ENCODE assay signal across 8 mouse cellular contexts in the genomic region with DNA sequence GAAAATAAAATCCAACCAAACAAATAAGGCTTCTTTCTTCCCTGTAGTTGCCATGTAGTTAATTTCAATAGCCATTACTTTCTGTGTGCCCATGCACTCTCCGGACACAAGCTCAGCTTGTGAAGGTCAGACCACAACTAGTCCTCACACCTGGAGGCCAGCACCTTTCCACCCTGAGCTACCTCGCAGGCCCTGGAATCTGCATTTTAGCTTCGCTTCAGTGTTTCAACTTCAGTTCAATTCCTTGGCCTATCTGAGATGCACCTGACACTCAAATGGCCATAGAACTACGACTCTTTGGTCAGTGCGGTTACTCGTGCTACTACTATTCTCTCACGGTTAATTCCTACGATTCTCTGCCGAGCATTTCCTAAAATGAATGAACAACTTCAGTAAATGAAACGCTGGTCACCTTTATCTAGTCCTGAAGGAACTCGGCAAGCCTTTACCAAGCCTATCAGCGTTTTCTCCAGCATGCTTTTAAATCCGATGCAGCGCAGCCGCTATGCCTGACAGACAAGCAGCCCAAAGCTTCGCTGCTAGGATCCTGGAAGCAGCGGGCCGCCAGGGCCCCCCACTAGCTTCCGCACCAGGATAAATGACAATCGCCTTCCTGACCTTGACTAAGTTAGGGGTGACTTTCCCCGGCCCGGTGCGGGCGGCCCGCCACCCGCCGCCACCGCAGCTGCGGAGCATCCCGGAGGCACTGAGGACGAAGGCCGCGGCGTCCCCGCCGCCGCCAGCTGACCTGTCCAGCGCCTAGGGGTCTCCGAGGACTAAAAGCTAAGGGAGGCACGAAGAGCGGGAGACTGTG. TPM values are rescaled to one million over a fixed set of nuclear protein-coding genes. Genes with fewer than 3 reads are reported as not detected.
DNase-seq lines count a peak whose midpoint lies in the region; ATAC-seq and TF ChIP-seq lines count a peak whose summit lies in the region.

No protein-coding gene starts in this region.

- peak overlapping the region; percentile 63 for H3K4me3 ChIP-seq in left cerebral cortex, adult 2 months
- peak overlapping the region; percentile 96 for H3K4me3 ChIP-seq in bone marrow macrophage, adult 2 months (ENCODE audit: insufficient read depth, low read length)
- peak overlapping the region; percentile 97 for H3K4me3 ChIP-seq in limb, embryonic 15.5 days
- H3K4me3 ChIP-seq in neural tube, embryonic 14.5 days (ENCODE audit: low read depth, low read length), result peak overlapping the region; percentile 69

- H3K36me3 ChIP-seq in limb, embryonic 15.5 days, result no peaks in the 10 kb centered on the region
- H3K36me3 ChIP-seq in neural tube, embryonic 14.5 days (ENCODE audit: control insufficient read depth, insufficient read depth, low read length), result no peaks in the 10 kb centered on the region

- DNase-seq in left cerebral cortex, adult 2 months (ENCODE audit: extremely low spot score in 1 of 2, low spot score in 2 of 2), result no peak
- DNase-seq in left cerebral cortex, postnatal 4 days, result no peak
- no peak for DNase-seq in urinary bladder, postnatal 25 days (ENCODE audit: low spot score)
- no peak for DNase-seq in adrenal gland, postnatal 36 days

- peaks cover 20% of the 10 kb centered on the region for H3K4me1 ChIP-seq in bone marrow macrophage, adult 2 months (ENCODE audit: control insufficient read depth, insufficient read depth, low read length)
- H3K4me1 ChIP-seq in limb, embryonic 15.5 days, result peaks cover 14% of the 10 kb centered on the region
- peaks cover 14% of the 10 kb centered on the region for H3K4me1 ChIP-seq in neural tube, embryonic 14.5 days (ENCODE audit: control insufficient read depth, insufficient read depth, low read length)

- H3K9ac ChIP-seq in limb, embryonic 15.5 days, result peak overlapping the region; percentile 95
- H3K9ac ChIP-seq in neural tube, embryonic 14.5 days (replicated peaks; ENCODE audit: low read depth, low read length), result peak overlapping the region; percentile 80

- no peaks in the 10 kb centered on the region for H3K27me3 ChIP-seq in limb, embryonic 15.5 days
- H3K27me3 ChIP-seq in neural tube, embryonic 14.5 days (ENCODE audit: control insufficient read depth, insufficient read depth, low read length), result no peaks in the 10 kb centered on the region

- no peak for TF ChIP-seq POLR2A in bone marrow macrophage, adult 2 months (IDR thresholded peaks at IDR 0.05; ENCODE audit: borderline replicate concordance, low read depth, low read length)

- ATAC-seq in granulocyte monocyte progenitor cell, adult 5-6 weeks (replicated peaks; ENCODE audit: poor library complexity, severe bottlenecking), result peak; percentile 30; the same call in 1 of the 2 replicates
- ATAC-seq in limb, embryonic 15.5 days (ENCODE audit: insufficient number of reproducible peaks, low FRiP score, low TSS enrichment, low read depth), result 0 out of 2 replicates have a peak, but pooled peaks have one; percentile 12
- no peak; the same call in 1 of the 2 replicates for ATAC-seq in neural tube, embryonic 14.5 days (ENCODE audit: low read depth)

- intact Hi-C loops in left cerebral cortex, adult 2 months (cut with DNase I), result loop anchor here (1.0 kb wide), 1 partner anchor 23 kb away; a partner anchor contains a TSS
- intact Hi-C loops in left cerebral cortex, postnatal 4 days (cut with DNase I), result loop anchor here (10.0 kb wide), 1 partner anchor 236 kb away; no protein-coding TSS in a partner anchor

- H3K27ac ChIP-seq in left cerebral cortex, adult 2 months, result peak overlapping the region; percentile 97
- H3K27ac ChIP-seq in bone marrow macrophage, adult 2 months (ENCODE audit: insufficient read depth, low read depth, low read length), result peak overlapping the region; percentile 74
- peak overlapping the region; percentile 93 for H3K27ac ChIP-seq in limb, embryonic 15.5 days
- peak overlapping the region; percentile 91 for H3K27ac ChIP-seq in neural tube, embryonic 14.5 days (ENCODE audit: low read depth, low read length)

- H3K9me3 ChIP-seq in limb, embryonic 15.5 days, result no peaks in the 10 kb centered on the region
- H3K9me3 ChIP-seq in neural tube, embryonic 14.5 days (ENCODE audit: control insufficient read depth, low read length), result no peaks in the 10 kb centered on the region

- no peak for TF ChIP-seq CTCF in left cerebral cortex, adult 2 months (IDR thresholded peaks at IDR 0.05)
- TF ChIP-seq CTCF in bone marrow macrophage, adult 2 months (IDR thresholded peaks at IDR 0.05; ENCODE audit: low read depth, low read length), result no peak

- H3K4me2 ChIP-seq in limb, embryonic 15.5 days, result peak overlapping the region; percentile 59
- peak overlapping the region; percentile 97 for H3K4me2 ChIP-seq in neural tube, embryonic 14.5 days (ENCODE audit: low read depth, low read length)

- under 1% methylated on average over 41 of the region's 41 CpGs for WGBS in limb, embryonic 15.5 days
- WGBS in neural tube, embryonic 14.5 days, result 1% methylated on average over 41 of the region's 41 CpGs

RNA-seq across cellular contexts. Expression of a gene that starts 0.6 kb away (rescaled TPM):
- total RNA-seq in left cerebral cortex, adult 2 months (2021), result 100 to 1,000 TPM; 219 to 240 TPM
- 100 to 1,000 TPM; 200 to 211 TPM for total RNA-seq in left cerebral cortex, postnatal 4 days (2021)
- 141 and 150 TPM in 2 replicates for polyA plus RNA-seq in bone marrow macrophage, adult 2 months (2012; ENCODE audit: insufficient read depth, insufficient read length, missing spikeins)
- total RNA-seq in granulocyte monocyte progenitor cell, adult 5-6 weeks (2014; fragmentation: Nextera tagmentation), result 203 and 207 TPM in 2 replicates
- 229 and 314 TPM in 2 replicates for total RNA-seq in granulocyte monocyte progenitor cell, adult 5-6 weeks (2017)
- 284 and 289 TPM in 2 replicates for polyA plus RNA-seq in limb, embryonic 15.5 days (2015; fragmentation: Nextera tagmentation; extraction: Ambion mirVana)
- 428 and 454 TPM in 2 replicates for polyA plus RNA-seq in neural tube, embryonic 14.5 days (2014; fragmentation: Nextera tagmentation; extraction: Ambion mirVana)
- 100 to 1,000 TPM; 368 to 381 TPM for total RNA-seq in adrenal gland, postnatal 36 days (2021)

RNA-seq across cellular contexts. Expression of a gene that starts 10.6 kb away (rescaled TPM):
- total RNA-seq in left cerebral cortex, adult 2 months (2021), result 10 to 100 TPM; 39.2 to 46.2 TPM
- total RNA-seq in left cerebral cortex, postnatal 4 days (2021), result 10 to 100 TPM; 58.2 to 60.3 TPM
- 53.9 and 54.6 TPM in 2 replicates for polyA plus RNA-seq in bone marrow macrophage, adult 2 months (2012; ENCODE audit: insufficient read depth, insufficient read length, missing spikeins)
- total RNA-seq in granulocyte monocyte progenitor cell, adult 5-6 weeks (2014; fragmentation: Nextera tagmentation), result 19.3 and 28.6 TPM in 2 replicates
- total RNA-seq in granulocyte monocyte progenitor cell, adult 5-6 weeks (2017), result 22.5 and 25.5 TPM in 2 replicates
- 39.0 and 40.7 TPM in 2 replicates for polyA plus RNA-seq in limb, embryonic 15.5 days (2015; fragmentation: Nextera tagmentation; extraction: Ambion mirVana)
- 37.3 and 41.5 TPM in 2 replicates for polyA plus RNA-seq in neural tube, embryonic 14.5 days (2014; fragmentation: Nextera tagmentation; extraction: Ambion mirVana)
- total RNA-seq in adrenal gland, postnatal 36 days (2021), result 10 to 100 TPM; 31.8 to 35.5 TPM

RNA-seq across cellular contexts. Expression of a gene that starts 22.5 kb away (rescaled TPM):
- total RNA-seq in left cerebral cortex, adult 2 months (2021), result 1 to 10 TPM in 1 of 2 experiments, under 1 TPM in 1; 0.68 to 1.6 TPM
- total RNA-seq in left cerebral cortex, postnatal 4 days (2021), result 1 to 10 TPM; 6.1 to 6.5 TPM
- polyA plus RNA-seq in bone marrow macrophage, adult 2 months (2012; ENCODE audit: insufficient read depth, insufficient read length, missing spikeins), result 6.6 and 8.3 TPM in 2 replicates
- 21.8 and 28.2 TPM in 2 replicates for total RNA-seq in granulocyte monocyte progenitor cell, adult 5-6 weeks (2014; fragmentation: Nextera tagmentation)
- total RNA-seq in granulocyte monocyte progenitor cell, adult 5-6 weeks (2017), result 21.5 and 24.0 TPM in 2 replicates
- polyA plus RNA-seq in limb, embryonic 15.5 days (2015; fragmentation: Nextera tagmentation; extraction: Ambion mirVana), result 15.6 and 15.8 TPM in 2 replicates
- 2.9 and 3.6 TPM in 2 replicates for polyA plus RNA-seq in neural tube, embryonic 14.5 days (2014; fragmentation: Nextera tagmentation; extraction: Ambion mirVana)
- total RNA-seq in adrenal gland, postnatal 36 days (2021), result 1 to 10 TPM; 4.3 to 6.4 TPM

RNA-seq across cellular contexts. Expression of a gene that starts 23.9 kb away (rescaled TPM):
- 100 to 1,000 TPM; 276 to 279 TPM for total RNA-seq in left cerebral cortex, adult 2 months (2021)
- total RNA-seq in left cerebral cortex, postnatal 4 days (2021), result 100 to 1,000 TPM; 146 to 153 TPM
- polyA plus RNA-seq in bone marrow macrophage, adult 2 months (2012; ENCODE audit: insufficient read depth, insufficient read length, missing spikeins), result 28.3 and 32.6 TPM in 2 replicates
- 63.2 and 66.1 TPM in 2 replicates for total RNA-seq in granulocyte monocyte progenitor cell, adult 5-6 weeks (2014; fragmentation: Nextera tagmentation)
- 44.9 and 62.0 TPM in 2 replicates for total RNA-seq in granulocyte monocyte progenitor cell, adult 5-6 weeks (2017)
- polyA plus RNA-seq in limb, embryonic 15.5 days (2015; fragmentation: Nextera tagmentation; extraction: Ambion mirVana), result 24.6 and 27.2 TPM in 2 replicates
- polyA plus RNA-seq in neural tube, embryonic 14.5 days (2014; fragmentation: Nextera tagmentation; extraction: Ambion mirVana), result 184 and 193 TPM in 2 replicates
- 10 to 100 TPM; 28.9 to 29.3 TPM for total RNA-seq in adrenal gland, postnatal 36 days (2021)
